Mouse (Mus musculus) olfactory bulb, adult 2 months (tissue): ENCODE results near the gene Vstm4. TPM values are rescaled to one million over a fixed set of nuclear protein-coding genes. Genes with fewer than 3 reads are reported as not detected.

Source experiments
- H3K27ac ChIP-seq: fragments of 200-500 bp; 2 replicates; pipeline ENCODE4 v1.5.1; 2012; ENCODE audit warnings: low read depth, low read length; ENCODE audit not compliant: insufficient read depth
- H3K4me1 ChIP-seq: fragments of 200-500 bp; 2 replicates; pipeline ENCODE4 v1.6.1; 2012; ENCODE audit warnings: low read length; ENCODE audit not compliant: control insufficient read depth, insufficient read depth
- H3K4me3 ChIP-seq: fragments of 200-500 bp; 2 replicates; pipeline ENCODE4 v1.5.1; 2012; ENCODE audit warnings: mild to moderate bottlenecking, low read depth, low read length, moderate library complexity; ENCODE audit not compliant: insufficient read depth
- CTCF ChIP-seq: fragments of 200-500 bp; IDR thresholded peaks from 2 replicates; pipeline ENCODE4 v1.5.1; 2012; ENCODE audit warnings: low read depth, mild to moderate bottlenecking, low read length, moderate library complexity; ENCODE audit not compliant: insufficient read depth
- POLR2A ChIP-seq: fragments of 200-500 bp; IDR thresholded peaks from 2 replicates; pipeline ENCODE4 v1.6.1; 2012; ENCODE audit warnings: mild to moderate bottlenecking, low read depth, low read length, moderate library complexity; ENCODE audit not compliant: insufficient read depth
- WGBS: fragments of 180-500 bp; shearing (Covaris S2); methylation state at CpG from one replicate; pipeline ENCODE4 v1.1.7; 2018; 5-methylcytosine and 5-hydroxymethylcytosine counted together
- polyA plus RNA-seq: library from polyadenylated mRNA; stranded (reverse); fragments of >200 nt; gene quantifications from 2 replicates; pipeline ENCODE4 v1.2.4, GENCODE M21; 2012; ENCODE audit warnings: low replicate concordance; ENCODE audit not compliant: missing spikeins, insufficient read depth, insufficient read length

Vstm4 gene
- not detected in 2 replicates for polyA plus RNA-seq

DNA sequence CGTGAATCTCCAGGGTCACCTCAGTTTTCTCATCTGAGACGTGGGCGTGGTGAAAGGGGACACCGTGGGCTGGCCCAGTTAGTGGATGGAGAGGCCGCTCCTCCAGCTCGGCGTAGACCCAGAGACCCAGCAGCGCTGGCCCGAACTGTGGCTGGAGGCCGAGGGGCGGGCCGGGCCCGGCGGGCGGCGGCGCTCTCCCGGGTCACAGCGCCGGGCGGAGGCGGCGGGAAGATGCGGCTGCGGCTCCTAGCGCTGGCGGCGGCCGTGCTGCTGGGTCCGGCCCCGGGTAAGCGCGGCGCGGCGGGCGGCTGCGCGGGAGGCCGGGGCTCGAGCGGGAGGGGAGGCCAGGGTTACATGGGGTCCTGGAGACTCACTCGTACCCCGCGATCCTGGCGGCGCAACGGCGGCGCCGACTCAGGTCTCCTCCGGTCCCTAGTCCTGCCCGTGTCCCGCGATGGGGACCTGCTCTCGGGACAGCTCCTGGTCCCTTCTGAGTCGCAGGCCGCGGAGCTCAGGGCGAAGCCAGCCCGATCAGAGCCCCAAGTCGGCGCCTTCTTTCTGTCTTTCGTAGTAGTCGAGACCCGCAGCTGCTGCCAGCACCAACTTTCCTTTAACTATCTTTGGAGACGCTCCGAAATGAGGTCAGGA, at the start of gene Vstm4:
TSS of gene Vstm4 (plus strand) at position 76 of the 648 bp plus-strand sequence.
- TF ChIP-seq POLR2A (no peak), CTCF (no peak)
- WGBS = 3% methylated on average over 63 of the region's 68 CpGs
- peak within 1 kb of the TSS; percentile 54 for H3K4me3 ChIP-seq
- H3K27ac ChIP-seq = 0 out of 2 replicates have a peak within 1 kb of the TSS, but pooled peaks have one; percentile 12
- H3K4me1 ChIP-seq = peaks cover 7% of the 10 kb centered on the region

DNA sequence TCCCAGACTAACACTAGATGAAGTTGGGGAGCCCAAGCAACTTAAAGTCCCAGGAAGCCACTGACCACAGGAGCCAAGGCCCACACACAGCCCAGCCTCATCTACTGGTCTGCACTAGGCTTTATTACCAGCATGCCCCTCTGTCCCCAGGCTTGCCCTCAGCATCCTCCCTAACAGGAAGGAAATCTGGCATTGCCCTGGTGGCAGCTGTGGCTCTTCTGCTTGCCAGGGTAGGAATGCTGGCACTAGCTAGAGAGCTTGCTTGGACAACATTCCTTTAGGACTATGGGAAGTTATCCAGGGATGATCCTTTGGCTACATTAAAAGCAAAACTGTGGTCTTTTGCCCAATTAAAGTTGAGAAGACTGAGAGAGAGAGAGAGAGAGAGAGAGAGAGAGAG, 46.4 kb upstream of the Vstm4 start:
- Histone ChIP-seq H3K4me1 (no peaks in the 10 kb centered on the region), H3K4me3 (no peak overlapping the region), H3K27ac (no peak overlapping the region)
- TF ChIP-seq CTCF (no peak), POLR2A (no peak)

DNA sequence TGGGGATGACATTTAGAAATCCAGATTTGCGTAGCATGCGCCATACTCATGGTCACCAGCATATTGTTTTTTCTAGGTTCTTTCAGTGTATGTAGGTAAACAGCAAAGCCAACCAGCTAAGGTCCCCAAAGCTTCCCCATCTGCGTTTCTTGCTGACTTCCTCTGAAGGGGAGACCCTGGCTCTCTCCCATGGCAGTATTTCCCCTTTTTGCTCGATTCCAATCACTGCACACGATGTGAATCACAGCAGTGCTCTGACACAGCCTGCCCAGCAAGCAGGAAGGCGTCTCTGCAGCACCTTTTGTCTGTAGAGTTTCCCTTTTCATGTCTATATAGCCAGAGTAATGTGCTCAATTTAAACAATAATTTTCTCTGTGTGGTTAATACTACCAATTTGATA, 44.1 kb upstream of the Vstm4 start:
- H3K27ac ChIP-seq = no peak overlapping the region
- no peaks in the 10 kb centered on the region for H3K4me1 ChIP-seq
- 69% methylated on average over 6 of the region's 6 CpGs for WGBS
- no peak overlapping the region for H3K4me3 ChIP-seq
- TF ChIP-seq POLR2A = no peak
- TF ChIP-seq CTCF = no peak

DNA sequence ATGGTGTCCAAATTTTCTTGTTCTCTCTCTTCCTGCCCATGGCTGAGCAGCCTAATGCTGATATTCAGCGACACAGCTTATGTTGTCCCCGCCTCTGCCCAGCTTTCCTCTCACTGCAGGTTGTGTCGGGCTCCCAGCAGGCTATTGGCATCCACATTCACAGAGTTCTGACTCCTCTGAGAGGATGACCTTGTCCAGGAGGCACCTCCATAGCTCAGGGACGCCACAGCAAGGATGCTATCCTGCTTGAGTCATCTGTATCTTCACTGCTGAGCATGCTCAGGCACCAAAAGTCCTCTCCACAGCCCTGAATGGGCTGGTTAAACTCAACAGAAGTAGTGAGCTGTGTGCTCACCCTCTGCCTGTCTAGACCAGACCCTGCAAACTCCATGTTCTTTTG, 41.6 kb upstream of the Vstm4 start:
- no peak overlapping the region for H3K4me3 ChIP-seq
- 73% methylated on average over 4 of the region's 4 CpGs for WGBS
- no peak overlapping the region for H3K27ac ChIP-seq
- H3K4me1 ChIP-seq = no peaks in the 10 kb centered on the region
- TF ChIP-seq CTCF (no peak), POLR2A (no peak)

DNA sequence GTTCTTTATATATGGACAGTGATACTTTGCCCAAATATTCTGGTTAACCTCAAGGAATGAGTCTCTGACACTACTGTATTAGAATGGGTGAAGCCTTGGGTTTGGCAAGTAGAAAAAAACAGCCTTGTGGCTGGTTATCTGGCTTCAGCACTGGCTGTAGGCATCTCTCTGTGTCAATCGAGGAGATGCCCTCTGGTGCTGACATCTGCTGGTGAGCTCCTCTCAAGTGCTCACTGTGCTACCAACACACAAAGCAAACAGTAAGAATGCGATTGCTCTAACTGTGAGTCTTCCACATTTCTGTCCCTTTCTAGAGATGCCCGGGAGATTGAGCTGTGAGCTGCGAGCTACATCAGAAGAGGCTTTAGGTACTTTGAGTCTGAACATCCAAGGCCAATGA, 40.0 kb upstream of the Vstm4 start:
- Histone ChIP-seq H3K4me1 (no peaks in the 10 kb centered on the region), H3K27ac (no peak overlapping the region), H3K4me3 (no peak overlapping the region)
- WGBS = 82% methylated on average over 4 of the region's 4 CpGs
- TF ChIP-seq POLR2A = no peak
- TF ChIP-seq CTCF = no peak

DNA sequence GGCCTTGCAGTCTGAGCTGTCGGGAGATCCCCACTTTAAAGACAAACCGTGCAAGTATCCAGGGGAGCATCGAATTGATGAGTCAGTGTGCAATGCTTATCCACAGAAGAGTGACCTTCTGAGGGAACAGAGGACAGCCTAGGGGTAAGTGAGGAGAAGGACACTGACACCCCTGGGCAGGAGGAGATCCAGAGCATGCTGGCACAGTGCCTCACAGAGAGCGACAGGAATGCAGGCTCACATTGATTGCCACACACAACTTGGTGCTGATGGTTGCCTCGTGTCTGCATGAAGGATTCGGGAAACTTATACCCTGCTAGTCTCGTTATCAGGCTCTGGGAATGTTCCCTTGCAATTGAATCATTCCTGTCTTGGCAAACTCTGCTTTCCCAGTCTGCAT, 39.3 kb upstream of the Vstm4 start:
- no peak for TF ChIP-seq CTCF
- no peak for TF ChIP-seq POLR2A
- no peaks in the 10 kb centered on the region for H3K4me1 ChIP-seq
- 56% methylated on average over 7 of the region's 7 CpGs for WGBS

DNA sequence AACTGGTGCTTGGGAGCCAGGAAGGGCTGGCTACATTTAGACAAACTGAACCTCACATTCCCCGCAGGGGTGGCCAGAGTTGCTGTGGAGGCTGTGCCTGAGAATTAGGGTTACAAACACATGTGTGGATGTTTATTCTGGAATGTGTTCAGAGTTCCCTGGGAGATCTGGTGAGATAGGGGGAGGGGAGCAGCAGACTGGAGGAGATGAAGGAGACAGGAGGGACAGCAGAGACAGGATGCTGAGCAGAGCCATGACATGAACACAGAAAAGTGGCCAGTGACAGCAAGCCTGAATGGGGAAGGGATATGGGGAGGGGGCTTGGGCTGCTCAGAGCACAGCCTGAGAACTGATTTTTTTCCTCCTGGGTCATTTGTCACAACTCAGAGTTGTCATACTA, 37.3 kb upstream of the Vstm4 start:
- no peak overlapping the region for H3K27ac ChIP-seq
- TF ChIP-seq POLR2A (no peak), CTCF (no peak)
- no peaks in the 10 kb centered on the region for H3K4me1 ChIP-seq
- H3K4me3 ChIP-seq = no peak overlapping the region
- 79% methylated on average over 1 of the region's 1 CpGs for WGBS

More for the DNA sequence above, 39.3 kb upstream of the Vstm4 start:
- no peak overlapping the region for H3K4me3 ChIP-seq
- no peak overlapping the region for H3K27ac ChIP-seq

DNA sequence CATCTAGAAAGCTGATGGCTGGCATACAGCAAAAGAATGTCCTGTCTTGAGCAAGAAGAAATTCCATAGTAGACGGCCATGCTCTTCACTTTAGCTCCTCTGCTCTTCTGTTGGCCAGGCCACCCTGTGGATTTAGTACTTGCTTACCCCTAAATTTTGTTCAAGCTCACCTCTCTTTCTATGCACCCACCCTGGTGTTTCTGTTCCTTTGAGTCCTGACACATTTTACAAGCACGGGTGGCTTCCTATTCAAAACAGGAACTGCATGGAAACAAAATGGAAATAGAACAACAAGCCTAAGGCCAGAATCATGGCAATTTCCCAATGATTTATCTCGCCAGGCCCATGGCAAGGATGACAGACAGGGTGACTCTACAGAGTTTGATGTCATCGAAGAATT, 33.7 kb upstream of the Vstm4 start:
- TF ChIP-seq POLR2A (no peak), CTCF (no peak)
- WGBS = 89% methylated on average over 4 of the region's 4 CpGs
- no peak overlapping the region for H3K27ac ChIP-seq
- peaks cover 5% of the 10 kb centered on the region; the same call in 1 of the 2 replicates for H3K4me1 ChIP-seq
- H3K4me3 ChIP-seq = no peak overlapping the region

DNA sequence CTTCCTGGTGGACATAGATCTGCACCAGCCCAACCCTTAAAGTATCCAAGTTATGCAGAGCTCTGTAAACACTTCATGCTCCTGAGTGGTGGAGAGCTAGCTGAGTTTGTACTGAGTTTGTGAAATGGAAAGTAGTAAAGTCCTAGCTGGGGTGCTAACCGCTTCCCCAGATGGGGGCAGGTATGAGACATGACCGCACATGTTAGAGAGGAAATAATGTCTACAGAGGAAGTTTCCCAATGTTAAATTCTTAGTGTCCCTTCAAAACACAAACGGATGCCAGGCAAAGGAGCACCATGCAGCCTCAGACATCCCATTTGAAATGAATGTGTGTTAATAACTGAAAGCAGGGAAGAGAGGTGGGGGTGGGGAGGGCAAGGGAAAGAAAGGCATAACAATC, 32.7 kb upstream of the Vstm4 start:
- no peak overlapping the region for H3K27ac ChIP-seq
- TF ChIP-seq POLR2A (no peak), CTCF (no peak)
- WGBS = 86% methylated on average over 3 of the region's 3 CpGs

More for the DNA sequence above, 32.7 kb upstream of the Vstm4 start:
- Histone ChIP-seq H3K4me1 (peaks cover 13% of the 10 kb centered on the region; the same call in 1 of the 2 replicates), H3K4me3 (no peak overlapping the region)
